Mouse (Mus musculus): ENCODE results near the gene Lrrc8b. TPM values are rescaled to one million over a fixed set of nuclear protein-coding genes. Genes with fewer than 3 reads are reported as not detected.

Lrrc8b gene
- 6.1 and 7.3 TPM in 2 replicates for polyA plus RNA-seq (2015; fragmentation: Nextera tagmentation; extraction: Ambion mirVana)

- Histone ChIP-seq H3K4me3 (replicated peaks) (peak within 1 kb of the TSS; percentile 89), H3K4me1 (peaks cover 15% of the 10 kb centered on the region), H3K9me3 (replicated peaks) (no peaks in the 10 kb centered on the region), H3K36me3 (no peaks in the 10 kb centered on the region), H3K9ac (peak within 1 kb of the TSS; percentile 95), H3K27ac (peak within 1 kb of the TSS; percentile 91), H3K27me3 (no peaks in the 10 kb centered on the region), H3K4me2 (peak within 1 kb of the TSS; percentile 97)
- WGBS, result under 1% methylated on average over 52 of the region's 63 CpGs
- ATAC-seq (replicated peaks; ENCODE audit: low FRiP score), result peak; percentile 97
These were observed at the start of gene Lrrc8b for GRCm38 (mm10) chr5:105415198-105415791. Lrrc8b (plus strand) TSS chr5:105415775.

- Histone ChIP-seq H3K9ac (no peak overlapping the region), H3K4me3 (replicated peaks) (no peak overlapping the region), H3K9me3 (replicated peaks) (no peaks in the 10 kb centered on the region), H3K4me2 (no peak overlapping the region), H3K4me1 (no peaks in the 10 kb centered on the region), H3K27ac (no peak overlapping the region), H3K27me3 (no peaks in the 10 kb centered on the region), H3K36me3 (no peaks in the 10 kb centered on the region)
- WGBS, result 76% methylated on average over 2 of the region's 2 CpGs
- ATAC-seq (replicated peaks; ENCODE audit: low FRiP score), result no peak
These were observed 34.1 kb upstream of the Lrrc8b start for GRCm38 (mm10) chr5:105381482-105381881.

GRCm38 (mm10) chr5:105390346-105390745 lies 25.2 kb upstream of the Lrrc8b start:
- WGBS, result 91% methylated on average over 2 of the region's 2 CpGs
- Histone ChIP-seq H3K4me2 (no peak overlapping the region), H3K27ac (no peak overlapping the region), H3K4me3 (replicated peaks) (no peak overlapping the region), H3K4me1 (no peaks in the 10 kb centered on the region), H3K27me3 (no peaks in the 10 kb centered on the region), H3K9ac (no peak overlapping the region), H3K36me3 (no peaks in the 10 kb centered on the region), H3K9me3 (replicated peaks) (no peaks in the 10 kb centered on the region)
- ATAC-seq (replicated peaks; ENCODE audit: low FRiP score), result no peak

GRCm38 (mm10) chr5:105393731-105394130 lies 21.8 kb upstream of the Lrrc8b start:
- ATAC-seq (replicated peaks; ENCODE audit: low FRiP score), result no peak
- H3K4me3 ChIP-seq (replicated peaks), result no peak overlapping the region
- H3K4me2 ChIP-seq, result no peak overlapping the region
- WGBS, result 94% methylated on average over 6 of the region's 6 CpGs
- no peak overlapping the region for H3K9ac ChIP-seq
- H3K27ac ChIP-seq, result no peak overlapping the region
- no peaks in the 10 kb centered on the region for H3K36me3 ChIP-seq
- H3K4me1 ChIP-seq, result no peaks in the 10 kb centered on the region
- no peaks in the 10 kb centered on the region for H3K9me3 ChIP-seq (replicated peaks)
- no peaks in the 10 kb centered on the region for H3K27me3 ChIP-seq

GRCm38 (mm10) chr5:105395188-105395587 lies 20.4 kb upstream of the Lrrc8b start:
- Histone ChIP-seq H3K9me3 (replicated peaks) (no peaks in the 10 kb centered on the region), H3K36me3 (no peaks in the 10 kb centered on the region), H3K27me3 (no peaks in the 10 kb centered on the region), H3K4me2 (no peak overlapping the region), H3K4me3 (replicated peaks) (no peak overlapping the region), H3K4me1 (no peaks in the 10 kb centered on the region), H3K9ac (no peak overlapping the region), H3K27ac (no peak overlapping the region)
- no peak for ATAC-seq (replicated peaks; ENCODE audit: low FRiP score)
- 86% methylated on average over 4 of the region's 4 CpGs for WGBS

- no peak for ATAC-seq (replicated peaks; ENCODE audit: low FRiP score)
- Histone ChIP-seq H3K4me1 (peaks cover 7% of the 10 kb centered on the region; the same call in 1 of the 2 replicates), H3K27me3 (no peaks in the 10 kb centered on the region), H3K9ac (no peak overlapping the region), H3K27ac (no peak overlapping the region), H3K9me3 (replicated peaks) (no peaks in the 10 kb centered on the region), H3K36me3 (no peaks in the 10 kb centered on the region), H3K4me3 (replicated peaks) (no peak overlapping the region), H3K4me2 (no peak overlapping the region)
- 77% methylated on average over 6 of the region's 6 CpGs for WGBS
These were observed 16.6 kb upstream of the Lrrc8b start for GRCm38 (mm10) chr5:105398966-105399365.

GRCm38 (mm10) chr5:105399631-105400423 lies 15.7 kb upstream of the Lrrc8b start:
- no peaks in the 10 kb centered on the region for H3K9me3 ChIP-seq (replicated peaks)
- 28% methylated on average over 13 of the region's 13 CpGs for WGBS
- no peaks in the 10 kb centered on the region for H3K36me3 ChIP-seq
- no peak overlapping the region for H3K9ac ChIP-seq
- H3K4me1 ChIP-seq, result peaks cover 7% of the 10 kb centered on the region; the same call in 1 of the 2 replicates
- H3K27ac ChIP-seq, result no peak overlapping the region
- peak; percentile 10 for ATAC-seq (replicated peaks; ENCODE audit: low FRiP score)
- H3K4me2 ChIP-seq, result peak overlapping the region; percentile 55
- peak overlapping the region; percentile 25 for H3K4me3 ChIP-seq (replicated peaks)
- no peaks in the 10 kb centered on the region for H3K27me3 ChIP-seq

- H3K27me3 ChIP-seq, result no peaks in the 10 kb centered on the region
- H3K4me1 ChIP-seq, result peaks cover 7% of the 10 kb centered on the region; the same call in 1 of the 2 replicates
- H3K4me2 ChIP-seq, result peak overlapping the region; percentile 55
- H3K9ac ChIP-seq, result no peak overlapping the region
- H3K4me3 ChIP-seq (replicated peaks), result peak overlapping the region; percentile 25
- 0 out of 2 replicates have a peak overlapping the region, but pooled peaks have one; percentile 2 for H3K27ac ChIP-seq
- H3K9me3 ChIP-seq (replicated peaks), result no peaks in the 10 kb centered on the region
- ATAC-seq (replicated peaks; ENCODE audit: low FRiP score), result peak; percentile 66
- WGBS, result 35% methylated on average over 17 of the region's 17 CpGs
- no peaks in the 10 kb centered on the region for H3K36me3 ChIP-seq
These were observed 14.9 kb upstream of the Lrrc8b start for GRCm38 (mm10) chr5:105400424-105401375.

GRCm38 (mm10) chr5:105401536-105401935 lies 14.0 kb upstream of the Lrrc8b start:
- no peak for ATAC-seq (replicated peaks; ENCODE audit: low FRiP score)
- no peak overlapping the region for H3K4me2 ChIP-seq
- WGBS, result 91% methylated on average over 6 of the region's 6 CpGs
- no peaks in the 10 kb centered on the region for H3K36me3 ChIP-seq
- no peak overlapping the region for H3K4me3 ChIP-seq (replicated peaks)
- no peak overlapping the region for H3K27ac ChIP-seq
- H3K27me3 ChIP-seq, result no peaks in the 10 kb centered on the region
- no peak overlapping the region for H3K9ac ChIP-seq
- H3K9me3 ChIP-seq (replicated peaks), result no peaks in the 10 kb centered on the region
- peaks cover 7% of the 10 kb centered on the region; the same call in 1 of the 2 replicates for H3K4me1 ChIP-seq

GRCm38 (mm10) chr5:105404961-105405360 lies 10.6 kb upstream of the Lrrc8b start:
- ATAC-seq (replicated peaks; ENCODE audit: low FRiP score), result no peak
- Histone ChIP-seq H3K27ac (no peak overlapping the region), H3K4me2 (no peak overlapping the region), H3K4me3 (replicated peaks) (no peak overlapping the region), H3K4me1 (peaks cover 7% of the 10 kb centered on the region; the same call in 1 of the 2 replicates), H3K9me3 (replicated peaks) (no peaks in the 10 kb centered on the region), H3K27me3 (no peaks in the 10 kb centered on the region), H3K9ac (no peak overlapping the region), H3K36me3 (no peaks in the 10 kb centered on the region)
- WGBS, result 6% methylated on average over 8 of the region's 8 CpGs

- Histone ChIP-seq H3K9ac (no peak overlapping the region), H3K4me3 (replicated peaks) (no peak overlapping the region), H3K4me2 (no peak overlapping the region), H3K36me3 (no peaks in the 10 kb centered on the region), H3K27me3 (no peaks in the 10 kb centered on the region), H3K27ac (no peak overlapping the region), H3K4me1 (0 out of 2 replicates have a peak, but pooled peaks cover 3% of the 10 kb centered on the region), H3K9me3 (replicated peaks) (no peaks in the 10 kb centered on the region)
- ATAC-seq (replicated peaks; ENCODE audit: low FRiP score), result no peak
- 87% methylated on average over 5 of the region's 5 CpGs for WGBS
These were observed 7.9 kb upstream of the Lrrc8b start for GRCm38 (mm10) chr5:105407661-105408060.
